Mouse (Mus musculus) urinary bladder, postnatal 0 days (tissue): ENCODE data around the gene Cdc14b. TPM values are rescaled to one million over a fixed set of nuclear protein-coding genes. Genes with fewer than 3 reads are reported as not detected.

Experiments used
- polyA plus RNA-seq: library from polyadenylated mRNA; unstranded; fragments of >200 nt; fragmentation: Nextera tagmentation; extraction: Ambion mirVana; gene quantifications from 2 replicates; pipeline ENCODE4 v1.2.1, GENCODE M21; 2015

Gene Cdc14b
- 2.3 and 2.7 TPM in 2 replicates for polyA plus RNA-seq

DNA sequence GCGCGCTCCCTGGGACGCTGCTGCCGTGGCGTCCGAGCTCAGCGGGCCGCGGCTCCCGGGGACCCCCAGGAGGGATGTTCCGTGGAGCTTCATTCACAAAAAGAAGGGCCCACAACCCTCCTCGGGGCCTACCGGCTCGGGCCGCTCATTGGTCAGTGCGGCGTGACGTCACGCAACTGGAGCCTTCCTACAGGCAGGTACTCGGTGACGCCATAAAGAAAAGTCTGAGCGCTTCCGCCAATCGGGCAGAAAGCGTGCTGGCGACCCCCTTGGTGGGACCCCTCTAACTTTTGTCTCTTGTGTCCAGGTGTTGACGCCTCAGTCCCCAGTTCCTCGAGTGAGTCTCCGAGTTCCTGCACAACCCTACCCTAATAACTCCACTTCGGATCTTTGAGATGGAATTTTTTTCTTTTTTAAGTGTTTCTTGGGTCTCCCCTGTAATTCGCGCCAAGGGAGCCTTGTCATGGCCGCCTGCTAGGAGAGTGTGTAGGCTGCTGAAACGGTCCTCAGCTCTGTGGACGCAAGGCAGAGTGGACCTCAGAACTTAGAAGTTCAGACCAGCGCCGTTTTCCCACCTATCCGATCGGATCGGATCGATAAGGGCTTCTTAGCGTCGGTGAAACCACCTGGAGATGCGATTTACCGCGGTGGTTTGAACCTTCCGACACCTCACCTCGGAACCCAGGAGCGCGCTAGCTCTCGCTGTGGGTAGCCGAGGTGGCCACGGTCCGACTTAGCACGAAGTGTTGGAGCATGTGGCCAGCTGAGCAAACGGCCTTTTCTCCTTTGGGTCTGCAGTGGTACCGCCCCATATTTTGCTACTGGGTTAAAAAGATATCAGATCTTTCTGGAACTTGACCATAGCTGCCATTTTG lies at the start of gene Cdc14b:
Gene Cdc14b (minus strand): TSS at position 412 of the 875 bp plus-strand sequence.

DNA sequence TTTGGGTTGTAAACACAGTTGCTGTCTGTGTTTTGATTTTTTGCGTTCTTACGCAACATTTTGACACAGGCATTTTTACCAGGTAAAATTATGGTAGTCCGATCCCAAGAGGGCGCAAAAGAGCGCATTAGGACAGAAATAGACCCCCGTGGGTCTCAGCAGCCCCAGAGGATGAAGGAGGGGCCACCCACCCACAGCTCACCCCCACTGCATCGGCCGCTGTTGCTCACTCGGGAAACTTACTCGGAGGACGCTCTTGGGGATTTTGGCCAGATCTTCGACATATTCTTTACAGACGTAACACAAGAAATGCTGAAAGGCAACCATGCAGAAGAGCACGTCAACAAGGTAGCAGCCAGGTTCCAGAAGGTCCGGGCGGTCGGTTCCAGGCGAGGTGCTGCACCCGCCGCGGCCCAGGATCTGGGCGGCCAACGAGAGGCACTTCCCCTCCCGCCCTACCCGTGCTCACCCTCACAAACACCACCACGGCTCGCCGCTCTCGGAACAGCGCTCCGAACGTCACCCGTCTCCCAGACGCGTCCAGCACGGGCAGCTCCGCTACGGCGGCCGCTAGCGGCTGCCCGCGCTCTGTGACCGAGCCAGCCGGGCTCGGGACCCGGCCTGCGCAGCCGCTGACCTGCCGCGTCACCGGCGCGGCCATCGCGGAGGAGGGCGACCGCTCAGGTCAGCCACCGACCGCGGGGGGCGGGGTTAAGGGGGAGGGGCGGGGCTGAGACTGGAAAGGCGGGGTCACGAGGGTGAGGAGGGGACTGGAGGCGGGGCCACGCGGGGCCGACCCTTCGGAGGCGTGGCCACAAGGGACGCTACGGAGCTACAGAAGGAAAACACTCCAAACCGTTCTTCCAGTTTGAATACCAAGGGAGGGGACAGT lies 37.2 kb upstream of the Cdc14b start, which contains the start of gene Aaed1:
Gene Aaed1 (minus strand): TSS at position 687 of the 892 bp plus-strand sequence.

GRCm38 (mm10) chr13:64161548-64161915 lies 113.6 kb downstream of the Cdc14b start, which contains the start of gene Habp4:
Gene Habp4, plus strand, starts transcription at chr13:64161824.

DNA sequence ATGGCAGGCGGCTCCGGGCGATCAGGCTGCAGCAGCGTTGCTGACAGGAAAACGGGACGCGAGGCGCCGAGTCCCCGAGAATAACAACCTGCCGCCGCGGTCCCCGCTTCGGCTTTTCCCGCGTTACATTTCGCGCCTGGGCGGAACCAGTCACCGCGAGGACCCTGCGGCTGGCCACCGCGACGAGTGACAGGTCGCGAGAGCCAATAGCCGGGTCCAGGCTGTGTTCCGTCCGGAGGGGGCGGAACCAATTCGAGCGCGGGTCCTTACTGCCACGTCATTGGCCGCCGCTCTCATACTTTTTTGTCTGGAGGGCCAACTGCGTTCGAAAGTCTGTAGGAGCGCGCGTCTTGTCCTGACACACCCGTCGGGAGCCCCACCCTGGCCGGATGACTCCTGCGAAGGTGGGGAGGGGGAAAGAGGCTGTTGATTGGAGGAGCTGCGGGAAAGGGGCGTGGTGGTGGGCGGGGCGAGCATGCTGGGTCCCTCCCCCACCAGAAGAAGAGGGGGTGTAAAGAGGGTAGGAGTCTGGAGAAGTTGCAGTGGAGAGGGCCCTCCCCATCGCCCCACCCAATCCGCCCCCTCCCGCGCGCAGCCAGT lies 121.9 kb downstream of the Cdc14b start, which contains the start of gene Zfp367:
Gene Zfp367 (minus strand): TSS at position 120 of the 600 bp plus-strand sequence.

Other genes starting within 250 kb of the Cdc14b start
- not detected in 2 replicates for gene Hsd17b3, start 186.1 kb downstream of the Cdc14b start, polyA plus RNA-seq
- gene Slc35d2, start 145.9 kb downstream of the Cdc14b start, polyA plus RNA-seq: 7.7 and 10.1 TPM in 2 replicates
- gene Zfp367, start 122.1 kb downstream of the Cdc14b start, polyA plus RNA-seq: 10.7 and 14.8 TPM in 2 replicates
- gene Habp4, start 113.5 kb downstream of the Cdc14b start, polyA plus RNA-seq: 15.1 and 15.7 TPM in 2 replicates
- gene Aaed1, start 37.4 kb upstream of the Cdc14b start, polyA plus RNA-seq: 50.5 and 54.8 TPM in 2 replicates
- 226 and 239 TPM in 2 replicates for gene Ctsl, start 95.6 kb upstream of the Cdc14b start, polyA plus RNA-seq
- gene Cdk20, start 157.0 kb upstream of the Cdc14b start, polyA plus RNA-seq: 6.4 and 7.0 TPM in 2 replicates
- not detected in 2 replicates for gene Fam240b, start 222.5 kb upstream of the Cdc14b start, polyA plus RNA-seq